Mouse (Mus musculus): ENCODE measurements around the gene Ptrh1. TPM values are rescaled to one million over a fixed set of nuclear protein-coding genes. Genes with fewer than 3 reads are reported as not detected.

The Ptrh1 gene
- polyA plus RNA-seq, 2 experiments from 2014 or later: 4.9 to 6.3 TPM

DNA sequence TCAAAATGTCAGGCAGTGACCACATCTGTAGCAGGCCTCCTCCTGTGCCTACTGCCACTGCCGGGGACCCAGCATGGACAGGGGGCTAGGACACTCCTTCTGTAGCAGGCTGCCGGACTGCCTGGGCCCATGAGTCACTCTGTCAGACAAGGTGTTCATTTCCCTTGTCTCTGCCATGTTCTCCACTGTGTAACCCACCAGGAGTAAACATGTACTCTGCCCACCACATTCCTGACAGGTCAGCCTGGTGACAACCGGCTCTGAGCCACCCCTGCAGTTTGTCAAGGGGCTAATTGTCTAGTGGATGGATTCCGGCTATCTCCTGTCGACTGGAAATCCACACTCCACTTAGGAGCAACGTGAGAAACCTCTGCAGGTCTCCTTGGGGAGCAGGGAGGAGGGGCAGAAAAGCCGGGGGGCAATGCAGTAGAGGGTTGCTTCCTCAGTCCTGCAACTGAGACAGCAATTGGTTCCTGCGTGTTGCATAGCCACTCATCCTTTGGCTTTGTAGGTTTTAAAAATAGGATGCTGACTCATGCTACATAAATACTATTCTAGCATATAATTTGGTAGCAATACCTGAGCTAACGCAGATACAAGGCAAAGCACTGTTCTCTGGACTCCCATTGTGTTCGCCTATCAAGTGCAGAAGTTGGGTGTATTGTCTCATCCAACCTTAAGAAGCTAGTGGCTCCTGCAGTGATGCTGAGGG lies 22.8 kb downstream of the Ptrh1 start:
- no peak for ATAC-seq

DNA sequence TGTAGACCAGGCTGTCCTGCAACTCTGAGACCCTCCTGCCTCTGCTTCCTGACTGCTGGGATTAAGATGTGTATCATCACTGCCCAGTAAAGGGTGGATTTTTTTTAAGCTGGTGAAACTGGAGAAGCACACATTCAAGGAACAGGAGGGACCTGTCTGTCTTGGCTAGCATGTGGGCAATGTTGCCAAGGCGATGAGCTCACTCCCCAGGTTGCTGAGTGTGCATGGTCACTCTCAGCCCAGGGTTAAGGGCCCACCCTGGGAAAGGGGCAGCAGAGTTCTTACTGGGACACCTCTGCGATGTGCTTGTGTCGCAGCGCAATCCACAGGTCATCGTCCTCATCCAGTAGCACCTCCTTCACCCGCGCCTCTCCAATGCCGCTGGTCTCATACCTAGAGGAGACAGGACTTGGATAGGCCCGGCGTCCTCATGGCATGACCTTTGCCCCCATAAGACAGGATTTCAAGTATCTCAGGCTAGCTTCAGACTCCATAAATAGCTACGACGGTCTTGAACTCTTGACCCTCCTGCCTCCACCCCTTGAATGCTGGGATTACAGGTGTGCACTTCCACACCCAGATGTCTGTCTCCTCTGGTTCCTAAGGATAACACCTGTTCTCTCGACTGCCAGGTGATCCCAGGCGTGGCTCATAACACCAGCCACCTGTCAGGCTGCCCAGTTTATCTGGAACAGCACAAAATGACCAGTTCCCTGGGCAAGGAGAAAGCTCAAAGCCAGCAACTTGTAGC lies 33.4 kb downstream of the Ptrh1 start:
- no peak for ATAC-seq

DNA sequence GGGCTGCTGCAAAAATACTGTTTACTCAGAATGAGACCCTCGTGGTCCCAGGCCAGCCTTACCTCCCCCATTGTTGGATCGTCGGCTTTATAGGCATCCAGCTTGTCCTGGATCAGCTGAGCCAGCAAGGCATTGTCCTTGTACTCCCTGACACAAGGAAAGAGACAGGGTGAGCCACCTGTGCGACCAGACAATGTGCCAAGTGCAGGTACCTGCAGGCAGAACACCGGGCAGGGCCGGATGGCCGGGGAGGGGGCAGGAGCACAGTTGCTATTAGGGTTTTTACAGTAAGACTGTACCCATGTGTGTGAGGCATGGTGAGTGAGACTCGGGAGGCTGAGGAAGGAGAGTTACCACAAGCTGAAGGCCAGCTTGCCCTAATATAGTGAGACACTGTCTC lies 36.4 kb downstream of the Ptrh1 start:
- no peak for ATAC-seq

DNA sequence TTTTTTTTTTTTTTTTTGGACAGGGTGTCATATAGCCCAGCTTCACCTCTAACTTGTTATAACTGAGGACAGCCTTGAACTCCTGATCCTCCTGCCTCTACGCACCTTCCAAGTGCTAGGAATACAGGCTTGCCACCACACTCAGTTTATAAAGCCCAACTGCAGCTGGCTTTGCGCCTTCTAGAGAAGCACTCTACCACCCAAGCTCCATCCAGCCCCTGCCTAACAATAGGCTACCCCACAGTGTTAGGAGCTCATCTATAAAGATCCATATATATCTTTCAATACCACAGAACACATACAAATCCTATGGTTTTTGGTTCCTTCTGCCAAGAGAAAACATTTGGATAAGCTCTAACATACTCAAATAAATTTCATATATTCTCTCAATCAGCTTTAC lies 40.9 kb downstream of the Ptrh1 start:
- no peak for ATAC-seq

DNA sequence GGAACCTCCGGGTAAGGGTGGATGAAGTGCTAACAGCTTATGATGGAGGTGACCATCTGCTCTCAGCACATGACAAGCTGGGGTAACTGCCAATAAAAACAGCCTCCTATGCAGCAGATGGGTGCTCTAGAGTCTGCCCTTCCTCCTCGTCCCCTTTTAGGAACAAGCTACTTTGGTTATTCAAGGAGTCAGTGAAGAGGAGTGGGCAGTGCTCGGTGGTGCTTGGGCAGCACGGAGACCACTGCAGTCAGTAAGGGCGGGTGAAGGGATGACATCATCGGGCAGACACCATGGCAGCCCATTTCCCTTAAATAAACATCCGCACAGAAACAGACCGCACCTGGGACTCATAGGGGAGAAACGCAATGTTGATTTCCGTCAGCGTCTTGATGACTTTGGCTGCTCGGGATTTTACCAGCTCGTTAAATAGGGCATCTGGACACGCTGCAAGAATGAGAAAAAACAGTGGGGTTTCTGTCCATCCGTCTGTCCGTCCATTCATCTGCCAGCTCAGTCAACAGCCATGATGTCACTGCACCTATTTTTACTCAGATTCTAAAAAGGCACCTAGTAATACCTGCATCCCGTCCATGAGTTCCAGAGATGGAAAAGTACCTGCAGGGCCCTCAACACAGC lies 41.5 kb downstream of the Ptrh1 start:
- no peak for ATAC-seq

DNA sequence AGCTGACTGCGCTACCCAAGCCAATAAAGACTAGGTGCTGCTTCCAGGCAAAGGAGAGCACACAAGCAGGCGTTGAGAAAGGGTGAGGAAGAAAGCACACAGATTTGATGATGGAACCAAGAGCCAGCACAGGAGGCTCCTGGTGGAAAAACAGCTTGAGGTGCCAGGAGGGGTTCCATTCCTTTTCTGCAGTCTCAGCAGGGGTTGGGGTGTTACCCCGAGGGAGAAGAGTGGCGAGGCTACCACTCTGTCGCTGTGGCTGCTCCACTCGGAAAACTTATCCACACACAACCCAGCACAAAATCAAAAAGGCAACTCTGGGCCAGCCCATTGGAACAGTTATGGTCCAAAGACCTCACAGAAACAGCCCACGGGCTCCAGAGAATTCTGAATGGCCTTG lies 42.0 kb downstream of the Ptrh1 start:
- no peak for ATAC-seq

DNA sequence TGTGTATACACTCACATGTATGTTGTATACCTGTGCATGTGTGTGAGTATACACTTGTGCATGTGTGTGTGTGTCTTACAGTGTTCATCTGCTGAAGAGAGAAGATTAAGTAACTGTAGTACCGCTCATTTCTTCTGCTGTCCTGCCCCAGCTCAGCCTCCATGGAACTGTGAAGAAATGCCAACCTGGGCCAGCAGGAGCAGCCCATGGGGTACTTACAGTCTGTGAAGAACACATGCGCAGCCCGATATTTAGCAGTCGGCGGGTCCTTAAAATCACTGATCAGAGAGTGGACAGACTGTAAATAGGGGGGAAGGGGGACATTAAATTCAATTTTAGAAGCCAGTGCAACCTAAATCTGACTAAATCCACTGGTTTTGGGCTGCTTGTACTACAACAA lies 42.6 kb downstream of the Ptrh1 start:
- no peak for ATAC-seq

DNA sequence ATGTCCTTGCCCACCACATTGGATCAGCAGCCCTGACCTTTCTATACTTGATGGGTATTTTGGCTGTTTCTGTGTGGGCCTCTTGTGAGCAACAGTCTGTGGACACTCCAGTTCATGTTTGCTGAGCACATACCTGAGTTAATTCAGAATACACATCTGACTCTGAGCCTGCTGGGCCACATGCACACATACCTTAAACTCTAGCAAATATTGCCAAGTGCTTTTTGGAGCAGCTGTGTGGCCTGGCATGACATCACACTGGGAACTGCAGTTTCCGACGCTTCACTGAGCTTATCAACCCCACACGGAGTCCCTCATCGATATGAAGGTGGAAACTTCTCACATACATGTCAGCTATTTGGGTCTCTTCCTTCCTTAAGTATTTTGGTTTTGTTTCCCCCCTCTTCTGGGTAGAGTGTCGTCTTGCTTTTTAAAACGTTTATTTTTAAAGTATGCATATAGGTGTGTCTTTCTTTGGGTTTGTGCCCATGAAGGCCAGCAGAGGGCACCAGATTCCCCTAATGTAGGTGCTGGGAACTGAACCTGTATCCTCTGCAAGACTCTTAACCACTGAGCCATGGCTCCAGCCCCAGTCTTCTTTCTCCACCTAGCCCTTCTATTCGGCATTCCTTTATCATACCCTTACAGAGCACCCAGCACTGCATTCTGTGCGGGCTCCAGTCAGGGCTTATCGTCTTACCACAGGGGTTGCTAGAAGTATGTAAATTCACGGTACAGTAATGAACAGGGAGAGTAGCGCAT lies 45.6 kb downstream of the Ptrh1 start:
- no peak for ATAC-seq

DNA sequence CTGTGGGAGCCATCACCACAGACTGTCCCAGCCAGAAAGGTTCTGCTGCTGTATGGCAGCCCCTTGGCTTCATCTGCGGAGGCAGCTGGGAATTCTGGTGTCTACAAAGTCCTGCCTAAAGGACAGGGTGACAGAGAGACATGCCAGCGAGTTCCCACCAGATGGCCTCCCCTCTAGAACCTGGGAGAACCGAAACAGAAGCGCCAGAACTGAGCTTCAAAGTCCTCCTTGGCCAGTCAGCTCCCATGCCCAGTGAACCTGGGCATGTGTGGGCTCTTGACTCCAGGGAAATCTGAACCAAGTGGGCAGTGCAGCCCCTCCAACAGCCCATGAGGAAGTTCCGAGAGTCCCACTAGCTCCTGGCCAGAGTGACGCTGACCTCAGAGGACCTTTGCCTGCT lies 47.1 kb downstream of the Ptrh1 start:
- ATAC-seq: no peak

DNA sequence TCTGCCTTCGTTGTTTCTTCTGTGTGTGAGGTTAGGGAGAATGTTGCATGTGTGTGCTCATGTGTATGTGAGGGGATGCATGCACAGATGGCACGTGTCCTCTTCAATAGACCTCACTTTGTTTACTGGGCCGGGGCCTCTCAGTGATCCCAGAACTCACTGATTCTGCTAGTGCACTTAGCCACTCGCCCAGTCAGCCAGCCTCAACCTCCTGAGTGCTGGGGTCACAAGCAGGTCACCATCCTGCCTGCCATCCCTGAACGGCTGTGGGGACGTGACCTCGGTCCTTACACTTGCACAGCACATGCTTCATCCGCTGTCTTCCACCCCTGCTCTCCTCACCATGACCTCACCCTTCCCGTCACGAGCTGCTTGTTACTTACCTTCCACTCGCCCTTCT lies 47.6 kb downstream of the Ptrh1 start:
- no peak for ATAC-seq

DNA sequence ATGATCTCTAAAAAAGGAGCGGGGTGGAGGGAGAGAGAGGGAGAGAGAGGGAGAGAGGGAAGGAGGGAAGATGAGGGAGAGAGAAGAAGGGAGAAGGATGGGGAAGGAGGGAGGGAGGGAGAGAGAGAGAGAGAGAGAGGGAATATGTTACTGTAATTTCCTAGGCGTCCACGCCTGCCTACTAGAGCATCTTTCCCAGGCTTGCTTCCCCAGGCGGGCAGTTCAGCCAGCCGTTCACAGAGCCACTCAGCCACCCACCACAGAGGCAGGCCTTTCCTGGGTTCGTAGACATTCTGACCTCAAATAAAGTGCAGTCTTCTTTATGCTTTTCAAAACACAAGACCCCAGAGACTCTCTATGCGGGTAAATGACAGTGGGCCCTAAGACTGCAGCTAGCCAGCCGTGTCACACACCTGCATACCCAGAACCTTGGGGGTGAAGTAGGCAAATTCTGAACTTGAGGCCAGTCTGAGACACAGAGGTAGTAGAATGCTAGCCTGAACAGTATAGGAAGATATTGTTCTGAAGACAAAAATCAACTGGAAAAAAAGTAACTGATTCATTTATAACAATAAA lies 48.1 kb downstream of the Ptrh1 start:
- ATAC-seq: no peak

DNA sequence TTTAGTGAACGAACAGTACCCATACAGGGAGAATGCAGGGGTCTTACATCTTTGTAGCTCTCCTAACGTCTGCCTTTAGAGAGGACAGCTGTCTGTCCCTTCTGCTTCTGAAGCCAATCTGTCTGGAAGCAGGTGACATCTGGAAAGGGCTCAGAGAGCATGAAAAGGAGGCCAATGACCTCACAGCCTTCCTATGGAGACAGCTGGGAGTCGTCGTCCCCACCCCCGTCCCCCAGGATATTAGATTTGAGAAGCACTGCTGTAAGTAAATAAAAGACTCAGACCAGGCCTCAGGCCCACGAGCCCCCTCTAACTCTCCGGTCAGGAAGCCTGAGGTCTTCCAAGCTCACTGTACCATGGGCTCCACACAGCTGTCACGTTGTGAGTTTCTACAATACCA lies 48.6 kb downstream of the Ptrh1 start:
- ATAC-seq: no peak

DNA sequence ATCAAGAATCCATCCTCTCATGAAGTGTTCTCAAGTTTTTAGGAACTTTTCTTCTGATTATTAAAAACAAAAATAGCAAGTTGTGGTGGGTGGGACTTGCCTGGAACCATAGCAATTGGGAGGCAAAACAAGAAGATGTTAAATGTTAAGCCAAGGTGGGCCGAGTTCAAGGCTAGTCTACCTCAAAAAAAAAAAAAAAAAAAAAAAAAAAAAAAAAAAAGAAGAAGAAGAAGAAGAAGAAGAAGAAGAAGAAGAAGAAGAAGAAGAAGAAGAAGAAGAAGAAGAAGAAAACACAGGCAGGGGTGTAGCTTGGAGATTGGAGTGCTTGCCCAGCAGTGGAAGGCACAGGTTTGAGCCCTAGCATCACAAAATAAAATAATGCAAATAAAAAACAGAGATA lies 49.2 kb downstream of the Ptrh1 start:
- no peak for ATAC-seq

DNA sequence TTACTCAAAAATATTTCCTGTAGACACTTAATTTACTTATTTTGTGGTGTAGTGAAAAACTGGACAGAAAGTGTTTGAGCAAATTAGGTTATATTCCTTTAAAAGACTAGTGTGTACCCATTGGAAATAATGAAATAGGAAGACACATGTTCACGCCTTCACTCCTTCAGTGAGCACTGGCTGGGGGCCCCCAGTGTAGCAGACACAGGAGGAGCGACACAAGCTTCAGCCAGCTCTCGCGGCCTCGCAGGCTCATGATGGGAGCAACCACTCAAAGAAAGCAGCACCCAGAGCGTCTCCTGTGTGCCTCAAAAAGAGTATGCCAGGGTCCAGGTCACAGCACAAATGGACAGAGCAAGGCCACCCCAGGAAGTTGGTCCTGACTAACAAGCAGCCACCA lies 50.2 kb downstream of the Ptrh1 start:
- no peak for ATAC-seq

Other genes starting within 250 kb of the Ptrh1 start
- 10 to 100 TPM; 40.3 to 47.5 TPM for gene Fam102a, start 240.5 kb upstream of the Ptrh1 start, polyA plus RNA-seq (2017; shearing (Covaris generic))
- 100 to 1,000 TPM; 107 to 124 TPM for gene Dpm2, start 204.9 kb upstream of the Ptrh1 start, polyA plus RNA-seq (2017; shearing (Covaris generic))
- gene Pip5kl1, start 201.0 kb upstream of the Ptrh1 start, polyA plus RNA-seq (2017; shearing (Covaris generic)): not detected
- gene 9430097D07Rik, start 200.1 kb upstream of the Ptrh1 start, polyA plus RNA-seq (2017; shearing (Covaris generic)): not detected
- gene St6galnac4, start 188.7 kb upstream of the Ptrh1 start, polyA plus RNA-seq (2017; shearing (Covaris generic)): 10 to 100 TPM; 30.7 to 39.8 TPM
- gene St6galnac6, start 176.1 kb upstream of the Ptrh1 start, polyA plus RNA-seq (2017; shearing (Covaris generic)): 1 to 10 TPM; 2.5 to 3.4 TPM
- under 1 TPM; 0.16 to 0.48 TPM for gene Ak1, start 154.0 kb upstream of the Ptrh1 start, polyA plus RNA-seq (2017; shearing (Covaris generic))
- gene Eng, start 129.2 kb upstream of the Ptrh1 start, polyA plus RNA-seq (2017; shearing (Covaris generic)): not detected
- 1 to 10 TPM; 3.8 to 6.2 TPM for gene Fpgs, start 71.6 kb upstream of the Ptrh1 start, polyA plus RNA-seq (2017; shearing (Covaris generic))
- 10 to 100 TPM; 26.2 to 26.4 TPM for gene Cdk9, start 62.7 kb upstream of the Ptrh1 start, polyA plus RNA-seq (2017; shearing (Covaris generic))
- 10 to 100 TPM; 62.2 to 84.6 TPM for gene Sh2d3c, start 54.7 kb upstream of the Ptrh1 start, polyA plus RNA-seq (2017; shearing (Covaris generic))
- under 1 TPM in 1 of 2 experiments, not detected in 1; 0.99 TPM for gene 6330409D20Rik, start 34.8 kb upstream of the Ptrh1 start, polyA plus RNA-seq (2017; shearing (Covaris generic))
- 10 to 100 TPM; 58.9 to 62.2 TPM for gene Tor2a, start 18.6 kb upstream of the Ptrh1 start, polyA plus RNA-seq (2017; shearing (Covaris generic))
- under 1 TPM; 0.61 to 0.65 TPM for gene Ttc16, start 153 bp upstream of the Ptrh1 start, polyA plus RNA-seq (2017; shearing (Covaris generic))
- gene Cfap157, start 8.6 kb downstream of the Ptrh1 start, polyA plus RNA-seq (2017; shearing (Covaris generic)): not detected
- 1 to 10 TPM; 2.4 to 2.9 TPM for gene Stxbp1, start 71.5 kb downstream of the Ptrh1 start, polyA plus RNA-seq (2017; shearing (Covaris generic))
- 1 to 10 TPM; 1.3 to 2.1 TPM for gene Fam129b, start 100.3 kb downstream of the Ptrh1 start, polyA plus RNA-seq (2017; shearing (Covaris generic))
- gene Rpl12, start 185.8 kb downstream of the Ptrh1 start, polyA plus RNA-seq (2017; shearing (Covaris generic)): 100 to 1,000 TPM in 1 of 2 experiments, 10 to 100 TPM in 1; 52.9 to 648 TPM
- gene Lrsam1, start 185.8 kb downstream of the Ptrh1 start, polyA plus RNA-seq (2017; shearing (Covaris generic)): 1 to 10 TPM; 4.1 to 4.7 TPM
- 1 to 10 TPM; 2.3 to 2.9 TPM for gene Slc2a8, start 206.3 kb downstream of the Ptrh1 start, polyA plus RNA-seq (2017; shearing (Covaris generic))